Mouse (Mus musculus): ENCODE measurements around the gene Nts. TPM values are rescaled to one million over a fixed set of nuclear protein-coding genes. Genes with fewer than 3 reads are reported as not detected.
"Not testable (repeated sequence)": the region's sequence is repeated elsewhere in the genome, so short reads cannot be mapped to it uniquely, and the experiment has no call there.

Nts gene
- polyA plus RNA-seq, 1 experiment from 2014 or later = 13.4 TPM

DNA sequence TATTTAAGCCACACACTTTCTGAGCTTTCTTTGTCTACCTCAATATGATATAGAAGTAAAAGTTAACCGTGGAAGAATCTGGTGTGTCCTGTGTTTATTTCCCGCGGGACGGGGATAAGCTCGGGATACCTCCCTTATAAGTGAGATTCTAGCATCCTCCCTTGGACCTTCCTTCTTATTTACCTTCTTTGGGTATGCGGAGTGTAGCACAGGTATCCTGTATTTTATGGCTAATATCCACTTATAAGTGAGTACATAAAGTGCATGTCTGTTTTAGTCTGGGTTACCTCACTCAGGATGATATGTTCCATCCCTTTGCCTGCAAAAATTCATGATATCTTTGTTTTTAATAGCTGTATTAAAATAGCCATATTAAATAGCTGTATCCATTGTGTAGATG, 54.8 kb downstream of the Nts start:
- not testable (repeated sequence) for H3K36me3 ChIP-seq; H3K9ac ChIP-seq; H3K27ac ChIP-seq; ATAC-seq (ENCODE audit: insufficient number of reproducible peaks, insufficient read depth, low FRiP score, low TSS enrichment, low read depth); H3K4me1 ChIP-seq; H3K27me3 ChIP-seq; H3K9me3 ChIP-seq
- Histone ChIP-seq H3K4me2 (peak overlapping the region; percentile 47), H3K4me3 (0 out of 2 replicates have a peak overlapping the region, but pooled peaks have one; percentile 20)
- WGBS = 47% methylated on average over 6 of the region's 6 CpGs

DNA sequence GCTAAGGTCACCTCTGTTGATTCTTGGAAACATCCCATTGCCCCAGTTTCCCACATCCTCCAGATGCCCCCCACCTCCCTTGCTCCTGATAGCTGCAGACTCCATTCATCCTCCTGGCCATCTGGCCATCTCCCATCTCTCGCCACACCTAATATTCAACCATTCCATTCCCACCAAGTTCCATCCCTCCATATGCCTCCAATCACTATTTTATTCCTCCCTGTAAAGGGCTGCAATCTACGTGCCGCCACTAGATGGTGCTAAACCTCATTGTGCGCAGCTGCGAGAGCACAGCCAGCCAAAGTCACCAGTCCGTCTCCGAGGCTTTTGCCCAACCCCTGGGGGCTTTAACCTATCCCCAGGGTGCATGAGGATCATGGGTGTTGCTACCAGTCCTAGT, 55.2 kb downstream of the Nts start:
- H3K4me2 ChIP-seq = peak overlapping the region; percentile 47
- not testable (repeated sequence) for H3K4me1 ChIP-seq; H3K27me3 ChIP-seq; H3K9ac ChIP-seq; H3K36me3 ChIP-seq; H3K27ac ChIP-seq; ATAC-seq (ENCODE audit: insufficient number of reproducible peaks, insufficient read depth, low FRiP score, low TSS enrichment, low read depth); H3K4me3 ChIP-seq; H3K9me3 ChIP-seq
- WGBS = 6% methylated on average over 5 of the region's 7 CpGs

Other genes starting within 250 kb of the Nts start
- 3.3 and 4.7 TPM in 2 replicates for gene Rassf9, start 21.7 kb upstream of the Nts start, polyA plus RNA-seq (2015; fragmentation: Nextera tagmentation; extraction: Ambion mirVana)

Measured in embryonic facial prominence, embryonic 13.5 days (tissue).